In genomic region chr13:34076561-34077491, GRCm38 (mm10) we compare ENCODE assay signal across 8 mouse cellular contexts. TPM values are rescaled to one million over a fixed set of nuclear protein-coding genes. Genes with fewer than 3 reads are reported as not detected.
A peak's percentile ranks its signal among the peaks of the same experiment; 100 is the strongest.
DNase-seq lines count a peak whose midpoint lies in the region; ATAC-seq lines count a peak whose summit lies in the region.

No protein-coding gene starts in this region.

- H3K4me3 ChIP-seq in intestine, embryonic 15.5 days (replicated peaks) = peak overlapping the region; percentile 72

- peak; percentile 53 for ATAC-seq in frontal cortex, adult (ENCODE audit: low TSS enrichment)
- peak; percentile 54 for ATAC-seq in intestine, embryonic 15.5 days
- ATAC-seq in monocyte, adult 5-6 weeks (replicated peaks; ENCODE audit: insufficient number of reproducible peaks, low FRiP score, low TSS enrichment, poor library complexity, severe bottlenecking) = 0 out of 2 replicates have a peak, but pooled peaks have one; percentile 11
- ATAC-seq in activated CD4-positive, CD25-positive, alpha-beta regulatory T cell, adult 4 months = no peak

- no peaks in the 10 kb centered on the region for H3K9me3 ChIP-seq in intestine, embryonic 15.5 days

- H3K36me3 ChIP-seq in intestine, embryonic 15.5 days = no peaks in the 10 kb centered on the region

- 32% methylated on average over 20 of the region's 20 CpGs for WGBS in intestine, embryonic 15.5 days

- H3K4me1 ChIP-seq in intestine, embryonic 15.5 days (replicated peaks) = 0 out of 2 replicates have a peak, but pooled peaks cover 10% of the 10 kb centered on the region

- H3K4me2 ChIP-seq in intestine, embryonic 15.5 days (replicated peaks) = peak overlapping the region; percentile 94

- no peaks in the 10 kb centered on the region for H3K27me3 ChIP-seq in intestine, embryonic 15.5 days (replicated peaks)

- DNase-seq in ovary, postnatal 36 days (ENCODE audit: low spot score) = peak; percentile 21
- no peak for DNase-seq in ovary, postnatal 10 days (ENCODE audit: low spot score)
- DNase-seq in cerebellum, adult 9-10 months = peak; percentile 52
- peak; percentile 24 for DNase-seq in liver

- peak overlapping the region; percentile 32 for H3K9ac ChIP-seq in intestine, embryonic 15.5 days

- 0 out of 2 replicates have a peak overlapping the region, but pooled peaks have one; percentile 24 for H3K27ac ChIP-seq in intestine, embryonic 15.5 days

RNA-seq across cellular contexts. Expression of gene Tubb2a, which starts 1.0 kb away (rescaled TPM):
- polyA plus RNA-seq in intestine, embryonic 15.5 days (2015; fragmentation: Nextera tagmentation; extraction: Ambion mirVana) = 170 TPM in 2 replicates
- 29.8 to 47.6 TPM (median 39.0 TPM) in 3 replicates for total RNA-seq in monocyte, adult 5-6 weeks (2017)
- 1 to 10 TPM; 4.7 to 5.4 TPM for polyA plus RNA-seq in activated CD4-positive, CD25-positive, alpha-beta regulatory T cell, adult 4 months (2017; shearing (Covaris generic))

RNA-seq across cellular contexts. Expression of gene Bphl, which starts 39.4 kb away (rescaled TPM):
- polyA plus RNA-seq in intestine, embryonic 15.5 days (2015; fragmentation: Nextera tagmentation; extraction: Ambion mirVana) = 57.6 and 60.4 TPM in 2 replicates
- total RNA-seq in monocyte, adult 5-6 weeks (2017) = 3.4 to 10.3 TPM (median 10.2 TPM) in 3 replicates
- 10 to 100 TPM; 20.0 to 25.5 TPM for polyA plus RNA-seq in activated CD4-positive, CD25-positive, alpha-beta regulatory T cell, adult 4 months (2017; shearing (Covaris generic))

RNA-seq across cellular contexts. Expression of gene Tubb2b, which starts 53.4 kb away (rescaled TPM):
- polyA plus RNA-seq in intestine, embryonic 15.5 days (2015; fragmentation: Nextera tagmentation; extraction: Ambion mirVana) = 33.5 and 34.2 TPM in 2 replicates
- 5.1 to 7.5 TPM (median 5.7 TPM) in 3 replicates for total RNA-seq in monocyte, adult 5-6 weeks (2017)
- 1 to 10 TPM in 1 of 2 experiments, under 1 TPM in 1; 0.69 to 1.0 TPM for polyA plus RNA-seq in activated CD4-positive, CD25-positive, alpha-beta regulatory T cell, adult 4 months (2017; shearing (Covaris generic))

Comparison
In these comparisons a context has a peak if more than half of its experiments do, and no peak if none do; other contexts are left out.
1. RNA of gene Tubb2a, which starts 1.0 kb away (polyA plus RNA-seq): 170 TPM in intestine, embryonic 15.5 days; 4.7 to 5.4 TPM in activated CD4-positive, CD25-positive, alpha-beta regulatory T cell, adult 4 months; every median in the first group is over 10 times any median in the second.
2. RNA of gene Tubb2b, which starts 53.4 kb away (polyA plus RNA-seq): 33.5 to 34.2 TPM in intestine, embryonic 15.5 days; 0.69 to 1.0 TPM in activated CD4-positive, CD25-positive, alpha-beta regulatory T cell, adult 4 months; every median in the first group is over 10 times any median in the second.